Mouse (Mus musculus) CH12.LX (cell line): ENCODE measurements around the gene Znrf4.

Experiments used
- CTCF ChIP-seq, 2 experiments: IDR thresholded peaks in 1 of 2; conservative IDR thresholded peaks in 1 of 2; 2 replicates each; pipeline ENCODE4 v1.5.1; 2011 to 2012; ENCODE audit warnings: low read depth in 2 of 2, low read length in 2 of 2, improper control_type of control experiment in 1 of 2, inconsistent platforms in 1 of 2, mild to moderate bottlenecking in 1 of 2, moderate library complexity in 1 of 2
- E2F4 ChIP-seq: IDR thresholded peaks from 2 replicates; pipeline ENCODE4 v1.6.1; 2011; ENCODE audit warnings: low read depth, low read length, improper control_type of control experiment; ENCODE audit not compliant: insufficient replicate concordance
- EP300 ChIP-seq: IDR thresholded peaks from 2 replicates; pipeline ENCODE4 v1.6.1; 2011; ENCODE audit warnings: low read length, improper control_type of control experiment
- HCFC1 ChIP-seq: IDR thresholded peaks from 2 replicates; pipeline ENCODE4 v1.6.1; 2012; ENCODE audit warnings: low read depth, mild to moderate bottlenecking, inconsistent platforms, low read length, improper control_type of control experiment
- KAT2A ChIP-seq: IDR thresholded peaks from 2 replicates; pipeline ENCODE4 v1.6.1; 2012; ENCODE audit warnings: low read length, improper control_type of control experiment, inconsistent platforms; ENCODE audit not compliant: insufficient replicate concordance
- MEF2A ChIP-seq: IDR thresholded peaks from 2 replicates; pipeline ENCODE4 v1.6.1; 2014; ENCODE audit warnings: low read depth, mild to moderate bottlenecking, inconsistent platforms, low read length, improper control_type of control experiment, borderline replicate concordance
- MYC ChIP-seq: IDR thresholded peaks from 2 replicates; pipeline ENCODE4 v1.6.1; 2011; ENCODE audit warnings: low read depth, mild to moderate bottlenecking, improper control_type of control experiment, low read length
- POLR2A ChIP-seq: IDR thresholded peaks from 2 replicates; pipeline ENCODE4 v1.6.1; 2011; ENCODE audit warnings: low read depth, mild to moderate bottlenecking, improper control_type of control experiment, low read length
- POLR2AphosphoS2 ChIP-seq: IDR thresholded peaks from 2 replicates; pipeline ENCODE4 v1.6.1; 2011; ENCODE audit warnings: low read depth, low read length, improper control_type of control experiment
- RCOR1 ChIP-seq: conservative IDR thresholded peaks from 2 replicates; pipeline ENCODE4 v1.6.1; 2012; ENCODE audit warnings: low read depth, mild to moderate bottlenecking, inconsistent platforms, low read length, improper control_type of control experiment
- SMC3 ChIP-seq: IDR thresholded peaks from 2 replicates; pipeline ENCODE4 v1.6.1; 2011; ENCODE audit warnings: low read depth, low read length, improper control_type of control experiment
- UBTF ChIP-seq: IDR thresholded peaks from 2 replicates; pipeline ENCODE4 v1.6.1; 2012; ENCODE audit warnings: low read depth, mild to moderate bottlenecking, inconsistent platforms, low read length, improper control_type of control experiment, moderate library complexity

- TF ChIP-seq RCOR1: no peak
- TF ChIP-seq POLR2A: no peak
- TF ChIP-seq MYC: no peak
- no peak for TF ChIP-seq EP300
- TF ChIP-seq HCFC1: no peak
- no peak for TF ChIP-seq UBTF
- no peak for TF ChIP-seq CTCF (conservative IDR thresholded peaks at IDR 0.05 in 1 of 2, IDR thresholded peaks at IDR 0.05 in 1 of 2; ENCODE audit: low read depth in 2 of 2, low read length in 2 of 2)
- no peak for TF ChIP-seq MEF2A
- no peak for TF ChIP-seq POLR2AphosphoS2
- no peak for TF ChIP-seq SMC3
- no peak for TF ChIP-seq E2F4
- no peak for TF ChIP-seq KAT2A
Observed at GRCm38 (mm10) chr17:56511707-56512090, 532 bp downstream of the Znrf4 start.
